Mouse (Mus musculus) limb, embryonic 14.5 days (tissue): ENCODE data around the gene Loxl1. TPM values are rescaled to one million over a fixed set of nuclear protein-coding genes. Genes with fewer than 3 reads are reported as not detected.

Experiments used
- ATAC-seq: fragments of 200-750 bp; cut with Nextera tagmentation; 2 replicates; pipeline ENCODE4 v1.8.0; 2017; ENCODE audit warnings: low read depth, moderate number of reproducible peaks, moderate TSS enrichment; ENCODE audit not compliant: low FRiP score
- DNase-seq: peaks from one replicate; pipeline ENCODE4 v3.0.0-alpha.2; 2015; ENCODE audit warnings: low spot score
- H3K27ac ChIP-seq: fragments of 300-500 bp; sonication (generic); replicated peaks from 2 replicates; pipeline ENCODE4 v1.5.1; 2014; ENCODE audit warnings: low read depth, mild to moderate bottlenecking, low read length, moderate library complexity, mixed read lengths
- H3K27me3 ChIP-seq: fragments of 300-500 bp; sonication (generic); 2 replicates; pipeline ENCODE4 v1.6.1; 2014; ENCODE audit warnings: low read length, mixed read lengths; ENCODE audit not compliant: control insufficient read depth, insufficient read depth
- H3K36me3 ChIP-seq: fragments of 300-500 bp; sonication (generic); 2 replicates; pipeline ENCODE4 v1.6.1; 2014; ENCODE audit warnings: mild to moderate bottlenecking, low read length, moderate library complexity, mixed read lengths; ENCODE audit not compliant: control insufficient read depth, insufficient read depth
- H3K4me1 ChIP-seq: fragments of 300-500 bp; sonication (generic); 2 replicates; pipeline ENCODE4 v1.6.1; 2014; ENCODE audit warnings: antibody characterized with exemption, low read length, mixed read lengths; ENCODE audit not compliant: control insufficient read depth, insufficient read depth
- H3K4me2 ChIP-seq: fragments of 300-500 bp; sonication (generic); replicated peaks from 2 replicates; pipeline ENCODE4 v1.6.1; 2014; ENCODE audit warnings: low read depth, mild to moderate bottlenecking, low read length, moderate library complexity; ENCODE audit not compliant: severe bottlenecking
- H3K4me3 ChIP-seq: fragments of 300-500 bp; sonication (generic); replicated peaks from 2 replicates; pipeline ENCODE4 v1.5.1; 2014; ENCODE audit warnings: low read length
- H3K9ac ChIP-seq: fragments of 300-500 bp; sonication (generic); 2 replicates; pipeline ENCODE4 v1.6.1; 2014; ENCODE audit warnings: mild to moderate bottlenecking, low read depth, low read length, moderate library complexity; ENCODE audit not compliant: severe bottlenecking
- H3K9me3 ChIP-seq: fragments of 300-500 bp; sonication (generic); 2 replicates; pipeline ENCODE4 v1.6.1; 2016; ENCODE audit warnings: low read length; ENCODE audit not compliant: control insufficient read depth
- POLR2A ChIP-seq: fragments of 200-500 bp; IDR thresholded peaks from 2 replicates; pipeline ENCODE4 v1.8.0; 2012; ENCODE audit warnings: inconsistent platforms, mild to moderate bottlenecking, moderate library complexity, borderline replicate concordance; ENCODE audit not compliant: insufficient read depth, insufficient read length; ENCODE audit errors: extremely low read depth
- WGBS: fragments of 180-500 bp; shearing (Covaris S2); extraction: QIAGEN DNeasy Blood & Tissue Kit; methylation state at CpG from one replicate; pipeline ENCODE4 v1.1.7; 2014; 5-methylcytosine and 5-hydroxymethylcytosine counted together
- polyA plus RNA-seq, 2 experiments: library from polyadenylated mRNA; depleted of rRNA in 1 of 2; stranded (reverse) in 1 of 2; unstranded in 1 of 2; fragments of >200 nt; fragmentation: Nextera tagmentation in 1 of 2; extraction: Ambion mirVana in 1 of 2; gene quantifications; 2 replicates each; pipeline versions ENCODE4 v1.2.1 to v1.2.3; 2012 to 2014

The Loxl1 gene
- polyA plus RNA-seq, 2 experiments: 80.7 to 86.6 TPM

GRCm38 (mm10) chr9:58250322-58250721, 62.7 kb downstream of the Loxl1 start:
- WGBS: 76% methylated on average over 8 of the region's 8 CpGs
- H3K4me1 ChIP-seq: peaks cover 27% of the 10 kb centered on the region
- no peaks in the 10 kb centered on the region; the same call in 1 of the 2 replicates for H3K36me3 ChIP-seq
- peak overlapping the region; percentile 56; the same call in 1 of the 2 replicates for H3K4me3 ChIP-seq
- H3K9ac ChIP-seq: peak overlapping the region; percentile 70
- peak overlapping the region; percentile 81 for H3K4me2 ChIP-seq
- DNase-seq (no peak), ATAC-seq (no peak)
- no peaks in the 10 kb centered on the region for H3K27me3 ChIP-seq
- H3K9me3 ChIP-seq: no peaks in the 10 kb centered on the region
- peak overlapping the region; percentile 91 for H3K27ac ChIP-seq
- TF ChIP-seq POLR2A: no peak

GRCm38 (mm10) chr9:58249592-58250192, 63.3 kb downstream of the Loxl1 start, which contains the start of gene Pml:
TSS of gene Pml (minus strand) at chr9:58249786.
- H3K4me2 ChIP-seq: peak within 1 kb of the TSS; percentile 81
- peak within 1 kb of the TSS; percentile 56 for H3K4me3 ChIP-seq
- TF ChIP-seq POLR2A: no peak; the same call in 1 of the 2 replicates
- no peaks in the 10 kb centered on the region for H3K9me3 ChIP-seq
- H3K27ac ChIP-seq: peak within 1 kb of the TSS; percentile 91
- H3K36me3 ChIP-seq: no peaks in the 10 kb centered on the region; the same call in 1 of the 2 replicates
- peaks cover 27% of the 10 kb centered on the region for H3K4me1 ChIP-seq
- ATAC-seq: peak; percentile 71
- H3K9ac ChIP-seq: peak within 1 kb of the TSS; percentile 70
- peak; percentile 83 for DNase-seq
- WGBS: under 1% methylated on average over 16 of the region's 16 CpGs
- no peaks in the 10 kb centered on the region for H3K27me3 ChIP-seq

GRCm38 (mm10) chr9:58248746-58249413, 64.1 kb downstream of the Loxl1 start:
- Histone ChIP-seq H3K9ac (peak overlapping the region; percentile 70), H3K27me3 (no peaks in the 10 kb centered on the region), H3K27ac (peak overlapping the region; percentile 91; the same call in 1 of the 2 replicates), H3K4me1 (peaks cover 27% of the 10 kb centered on the region), H3K4me3 (peak overlapping the region; percentile 56), H3K9me3 (no peaks in the 10 kb centered on the region), H3K36me3 (peaks cover 4% of the 10 kb centered on the region), H3K4me2 (peak overlapping the region; percentile 81)
- no peak for ATAC-seq
- 37% methylated on average over 7 of the region's 7 CpGs for WGBS
- no peak for TF ChIP-seq POLR2A
- no peak for DNase-seq

GRCm38 (mm10) chr9:58247064-58247759, 65.8 kb downstream of the Loxl1 start:
- Histone ChIP-seq H3K27ac (0 out of 2 replicates have a peak overlapping the region, but pooled peaks have one; percentile 4), H3K9ac (peak overlapping the region; percentile 54), H3K4me1 (peaks cover 30% of the 10 kb centered on the region), H3K9me3 (no peaks in the 10 kb centered on the region), H3K36me3 (peaks cover 4% of the 10 kb centered on the region), H3K27me3 (no peaks in the 10 kb centered on the region), H3K4me3 (peak overlapping the region; percentile 26), H3K4me2 (peak overlapping the region; percentile 49)
- no peak for TF ChIP-seq POLR2A
- WGBS: 7% methylated on average over 25 of the region's 25 CpGs
- ATAC-seq (peak; percentile 72), DNase-seq (peak; percentile 80)

- Histone ChIP-seq H3K27me3 (no peaks in the 10 kb centered on the region), H3K9me3 (no peaks in the 10 kb centered on the region), H3K4me3 (no peak overlapping the region), H3K4me1 (peaks cover 40% of the 10 kb centered on the region), H3K9ac (no peak overlapping the region), H3K4me2 (no peak overlapping the region), H3K36me3 (peaks cover 4% of the 10 kb centered on the region), H3K27ac (no peak overlapping the region)
- no peak for TF ChIP-seq POLR2A
- WGBS: 66% methylated on average over 4 of the region's 4 CpGs
- DNase-seq (no peak), ATAC-seq (no peak)
These were observed 66.8 kb downstream of the Loxl1 start for GRCm38 (mm10) chr9:58246083-58246591.
